Mouse (Mus musculus): ENCODE measurements around the gene Galc. TPM values are rescaled to one million over a fixed set of nuclear protein-coding genes. Genes with fewer than 3 reads are reported as not detected.
A peak's percentile ranks its signal among the peaks of the same experiment; 100 is the strongest.

Galc gene
- polyA plus RNA-seq, 1 experiment from 2014 or later = 10.6 TPM

DNA sequence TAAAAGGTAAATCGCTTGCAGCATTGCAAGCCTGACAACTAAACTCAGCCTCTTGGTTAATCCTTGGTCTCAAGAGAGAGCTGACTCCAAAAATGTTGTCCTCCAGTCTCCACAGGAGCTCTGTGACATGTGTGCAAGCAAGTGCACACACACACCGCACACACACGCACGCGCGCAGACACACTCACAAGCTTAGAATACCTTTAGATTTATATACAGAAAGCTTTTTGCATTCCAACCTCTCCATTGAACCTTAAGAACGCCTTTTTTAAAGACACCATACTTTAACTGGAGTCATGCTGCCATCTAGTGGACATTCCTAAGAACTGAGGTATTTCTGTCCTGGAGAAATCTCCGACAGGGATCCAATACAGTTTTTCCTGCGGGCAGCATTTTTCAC is 77.5 kb downstream of the Galc start:
- DNase-seq = peak; percentile 90
- Histone ChIP-seq H3K9me3 (ENCODE audit: low read depth, low read length) (no peaks in the 10 kb centered on the region), H3K36me3 (ENCODE audit: insufficient read depth) (no peaks in the 10 kb centered on the region), H3K9ac (no peak overlapping the region), H3K4me2 (peak overlapping the region; percentile 40; the same call in 1 of the 2 replicates), H3K27ac (ENCODE audit: low read depth) (no peak overlapping the region), H3K27me3 (ENCODE audit: insufficient read depth, low read length) (no peaks in the 10 kb centered on the region), H3K4me1 (ENCODE audit: insufficient read depth) (no peaks in the 10 kb centered on the region), H3K4me3 (ENCODE audit: low read depth, low read length) (no peak overlapping the region)
- peak; percentile 77 for TF ChIP-seq CTCF (IDR thresholded peaks at IDR 0.05; ENCODE audit: low read depth)
- peak; percentile 65; the same call in 1 of the 2 replicates for ATAC-seq (ENCODE audit: insufficient read depth)
- 12% methylated on average over 9 of the region's 9 CpGs for WGBS

DNA sequence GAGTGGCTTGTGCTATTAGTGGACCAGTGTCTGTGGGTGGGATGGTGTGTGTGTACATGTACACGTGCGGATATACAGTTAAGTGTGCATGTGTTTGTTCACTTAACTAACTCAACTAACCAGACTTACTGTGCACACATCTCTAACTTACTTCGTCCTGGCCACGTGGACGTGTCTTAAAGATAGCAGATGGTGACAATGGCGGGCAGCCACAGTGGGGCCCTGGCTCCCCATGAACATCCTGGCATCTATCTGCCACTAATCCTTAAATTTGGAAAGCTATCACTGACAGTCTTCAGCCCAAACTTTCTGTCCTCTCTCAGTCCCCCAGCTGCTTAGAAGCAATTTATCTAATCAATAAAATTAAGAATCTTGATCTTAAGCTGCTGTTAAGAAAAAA is 78.5 kb downstream of the Galc start:
- Histone ChIP-seq H3K4me1 (ENCODE audit: insufficient read depth) (no peaks in the 10 kb centered on the region), H3K36me3 (ENCODE audit: insufficient read depth) (no peaks in the 10 kb centered on the region), H3K9ac (no peak overlapping the region), H3K27ac (ENCODE audit: low read depth) (no peak overlapping the region), H3K4me2 (no peak overlapping the region), H3K4me3 (ENCODE audit: low read depth, low read length) (no peak overlapping the region), H3K9me3 (ENCODE audit: low read depth, low read length) (no peaks in the 10 kb centered on the region), H3K27me3 (ENCODE audit: insufficient read depth, low read length) (no peaks in the 10 kb centered on the region)
- no peak for ATAC-seq (ENCODE audit: insufficient read depth)
- TF ChIP-seq CTCF (IDR thresholded peaks at IDR 0.05; ENCODE audit: low read depth) = no peak
- no peak for DNase-seq
- 89% methylated on average over 6 of the region's 6 CpGs for WGBS

DNA sequence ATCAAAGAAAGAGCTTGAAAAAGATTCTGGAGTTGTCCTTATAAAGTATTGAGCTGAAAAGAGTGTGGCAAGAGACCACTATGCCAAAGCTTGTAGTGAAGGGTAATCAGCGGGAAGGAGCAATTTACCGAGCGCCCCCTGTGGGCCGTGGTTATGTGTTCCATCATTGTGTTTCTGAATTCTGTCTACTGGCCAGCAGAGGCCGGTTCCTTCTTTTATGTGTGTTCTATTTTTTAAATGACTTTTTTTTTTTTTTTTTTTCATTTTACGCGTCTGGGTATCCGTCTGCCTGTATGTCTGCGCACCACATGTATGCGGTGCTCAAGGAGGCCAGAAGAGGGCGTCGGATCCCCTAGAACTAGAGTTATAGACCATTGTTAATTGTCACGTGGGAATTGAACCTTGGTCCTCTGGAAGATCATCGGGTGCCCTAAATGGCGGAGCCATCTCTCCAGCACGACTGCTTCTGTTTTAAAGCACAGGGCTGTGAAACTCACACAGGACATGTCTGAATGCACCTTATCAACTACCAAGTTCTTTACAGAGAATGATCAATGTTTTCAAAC is 78.9 kb downstream of the Galc start:
- whole genome bisulfite sequencing = 87% methylated on average over 16 of the region's 16 CpGs
- H3K4me2 ChIP-seq = no peak overlapping the region
- no peak overlapping the region for H3K4me3 ChIP-seq (ENCODE audit: low read depth, low read length)
- no peak overlapping the region for H3K27ac ChIP-seq (ENCODE audit: low read depth)
- peak; percentile 21 for DNase-seq
- no peak for ATAC-seq (ENCODE audit: insufficient read depth)
- H3K9ac ChIP-seq = no peak overlapping the region
- 0 out of 2 replicates have a peak, but pooled peaks have one; percentile 17 for TF ChIP-seq CTCF (IDR thresholded peaks at IDR 0.05; ENCODE audit: low read depth)
- H3K27me3 ChIP-seq (ENCODE audit: insufficient read depth, low read length) = no peaks in the 10 kb centered on the region
- H3K36me3 ChIP-seq (ENCODE audit: insufficient read depth) = no peaks in the 10 kb centered on the region
- H3K9me3 ChIP-seq (ENCODE audit: low read depth, low read length) = no peaks in the 10 kb centered on the region
- H3K4me1 ChIP-seq (ENCODE audit: insufficient read depth) = no peaks in the 10 kb centered on the region

DNA sequence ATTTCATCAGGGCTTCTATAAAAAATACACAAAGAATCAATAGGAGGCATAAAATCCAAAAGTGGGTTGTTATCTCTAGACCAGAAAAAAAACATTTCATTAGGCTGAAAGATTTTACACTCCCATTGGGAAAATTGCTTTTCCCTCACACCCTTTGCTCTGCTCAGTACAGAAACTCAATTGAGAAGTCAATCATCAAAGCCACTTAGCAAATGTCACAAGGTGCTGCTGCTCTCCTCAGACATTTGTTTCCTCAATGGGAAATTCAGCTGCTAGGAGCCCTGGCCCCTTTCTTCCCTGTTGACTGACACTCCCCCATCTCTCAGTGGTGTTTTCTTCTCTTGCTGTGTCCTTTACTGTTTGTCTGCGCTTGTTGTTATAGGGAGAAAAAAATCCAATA is 79.8 kb downstream of the Galc start:
- ATAC-seq (ENCODE audit: insufficient read depth) = no peak
- H3K36me3 ChIP-seq (ENCODE audit: insufficient read depth) = no peaks in the 10 kb centered on the region
- 69% methylated on average over 1 of the region's 1 CpGs for WGBS

DNA sequence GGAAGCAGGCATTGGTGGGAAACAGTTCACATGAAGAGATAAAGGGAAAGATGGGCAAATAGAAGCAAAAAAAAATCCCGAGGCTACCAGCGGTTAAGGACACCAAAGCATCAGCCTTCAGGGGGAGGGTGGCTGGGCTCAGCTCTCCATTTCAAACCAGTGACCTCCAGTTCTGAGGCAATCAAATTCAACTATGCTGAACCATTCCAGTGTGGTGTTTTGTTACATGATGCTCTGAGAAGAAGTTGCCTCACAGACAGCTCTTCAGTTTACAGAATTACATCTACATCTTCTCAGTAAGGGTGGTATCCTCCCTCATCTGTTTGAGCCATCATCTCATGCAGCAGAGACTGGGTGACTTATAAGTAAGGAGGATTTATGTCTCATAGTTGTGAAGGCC is 82.6 kb downstream of the Galc start:
- H3K4me3 ChIP-seq (ENCODE audit: low read depth, low read length) = no peak overlapping the region
- H3K27me3 ChIP-seq (ENCODE audit: insufficient read depth, low read length) = no peaks in the 10 kb centered on the region
- TF ChIP-seq CTCF (IDR thresholded peaks at IDR 0.05; ENCODE audit: low read depth) = no peak
- no peak overlapping the region for H3K4me2 ChIP-seq
- DNase-seq = no peak
- H3K9me3 ChIP-seq (ENCODE audit: low read depth, low read length) = no peaks in the 10 kb centered on the region
- WGBS = 92% methylated on average over 2 of the region's 2 CpGs
- no peak for ATAC-seq (ENCODE audit: insufficient read depth)
- H3K4me1 ChIP-seq (ENCODE audit: insufficient read depth) = no peaks in the 10 kb centered on the region
- no peak overlapping the region for H3K27ac ChIP-seq (ENCODE audit: low read depth)
- no peak overlapping the region for H3K9ac ChIP-seq
- H3K36me3 ChIP-seq (ENCODE audit: insufficient read depth) = no peaks in the 10 kb centered on the region

More for the DNA sequence above, 79.8 kb downstream of the Galc start:
- no peaks in the 10 kb centered on the region for H3K4me1 ChIP-seq (ENCODE audit: insufficient read depth)
- no peak for DNase-seq
- no peak overlapping the region for H3K4me2 ChIP-seq
- no peaks in the 10 kb centered on the region for H3K9me3 ChIP-seq (ENCODE audit: low read depth, low read length)
- no peak overlapping the region for H3K9ac ChIP-seq
- H3K27me3 ChIP-seq (ENCODE audit: insufficient read depth, low read length) = no peaks in the 10 kb centered on the region
- TF ChIP-seq CTCF (IDR thresholded peaks at IDR 0.05; ENCODE audit: low read depth) = no peak
- no peak overlapping the region for H3K27ac ChIP-seq (ENCODE audit: low read depth)
- H3K4me3 ChIP-seq (ENCODE audit: low read depth, low read length) = no peak overlapping the region

DNA sequence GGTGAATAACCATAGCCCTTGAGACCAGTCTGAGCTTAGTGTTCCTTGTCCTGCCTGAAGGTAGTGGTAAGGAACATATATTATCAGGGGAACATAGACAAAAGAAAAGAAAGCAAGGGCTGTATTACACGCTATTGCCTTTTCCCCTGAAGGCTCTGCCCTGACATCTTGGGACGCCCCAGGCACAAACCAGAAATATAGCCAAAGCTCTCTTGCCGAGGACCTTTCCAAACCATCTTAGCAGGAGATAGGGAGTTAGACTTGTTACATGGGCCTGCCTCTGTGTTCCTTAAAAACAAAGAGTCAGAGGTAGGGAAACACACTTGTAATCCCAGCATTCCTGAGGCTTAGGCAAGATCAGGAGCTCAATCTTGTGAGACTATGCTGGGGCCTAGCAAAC is 97.4 kb downstream of the Galc start:
- Histone ChIP-seq H3K27ac (ENCODE audit: low read depth) (no peak overlapping the region), H3K27me3 (ENCODE audit: insufficient read depth, low read length) (no peaks in the 10 kb centered on the region), H3K4me2 (no peak overlapping the region), H3K9ac (no peak overlapping the region), H3K4me3 (ENCODE audit: low read depth, low read length) (no peak overlapping the region), H3K9me3 (ENCODE audit: low read depth, low read length) (no peaks in the 10 kb centered on the region), H3K36me3 (ENCODE audit: insufficient read depth) (no peaks in the 10 kb centered on the region), H3K4me1 (ENCODE audit: insufficient read depth) (no peaks in the 10 kb centered on the region)
- ATAC-seq (ENCODE audit: insufficient read depth) (no peak), DNase-seq (no peak)
- no peak for TF ChIP-seq CTCF (IDR thresholded peaks at IDR 0.05; ENCODE audit: low read depth)
- WGBS = 88% methylated on average over 3 of the region's 3 CpGs

DNA sequence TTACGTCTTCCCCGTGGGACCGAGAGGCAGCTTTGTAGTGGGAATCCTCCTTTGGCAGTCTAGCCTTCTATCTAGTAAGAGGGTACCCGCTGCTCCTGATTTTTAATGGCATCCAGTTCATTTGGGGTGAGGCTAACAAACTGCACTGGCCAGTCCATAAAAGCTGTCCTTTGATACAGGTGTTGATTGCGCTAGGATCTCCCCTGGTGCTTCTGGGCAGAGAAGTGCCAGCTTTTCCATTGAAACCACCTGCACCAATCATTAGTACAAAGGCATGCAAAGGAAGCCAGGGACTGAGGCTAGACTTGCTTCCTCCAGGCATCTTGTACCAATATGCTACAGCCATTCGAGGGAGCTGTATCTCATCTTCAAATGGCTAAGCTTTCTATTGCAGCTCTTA is 98.4 kb downstream of the Galc start:
- H3K36me3 ChIP-seq (ENCODE audit: insufficient read depth) = no peaks in the 10 kb centered on the region
- no peak overlapping the region for H3K4me2 ChIP-seq
- no peak overlapping the region for H3K4me3 ChIP-seq (ENCODE audit: low read depth, low read length)
- H3K27ac ChIP-seq (ENCODE audit: low read depth) = no peak overlapping the region
- ATAC-seq (ENCODE audit: insufficient read depth) = no peak
- H3K9ac ChIP-seq = no peak overlapping the region
- no peaks in the 10 kb centered on the region for H3K9me3 ChIP-seq (ENCODE audit: low read depth, low read length)
- WGBS = 76% methylated on average over 6 of the region's 6 CpGs
- TF ChIP-seq CTCF (IDR thresholded peaks at IDR 0.05; ENCODE audit: low read depth) = no peak
- no peaks in the 10 kb centered on the region for H3K27me3 ChIP-seq (ENCODE audit: insufficient read depth, low read length)
- DNase-seq = no peak
- H3K4me1 ChIP-seq (ENCODE audit: insufficient read depth) = no peaks in the 10 kb centered on the region

Other genes starting within 250 kb of the Galc start
- 0.84 and 1.9 TPM in 2 replicates for gene Gpr65, start 9.2 kb upstream of the Galc start, polyA plus RNA-seq (2014; fragmentation: Nextera tagmentation; extraction: Ambion mirVana)

All from lung, embryonic 14.5 days (tissue).